Mouse (Mus musculus): Measurements from ENCODE around the gene Parp8.

DNA sequence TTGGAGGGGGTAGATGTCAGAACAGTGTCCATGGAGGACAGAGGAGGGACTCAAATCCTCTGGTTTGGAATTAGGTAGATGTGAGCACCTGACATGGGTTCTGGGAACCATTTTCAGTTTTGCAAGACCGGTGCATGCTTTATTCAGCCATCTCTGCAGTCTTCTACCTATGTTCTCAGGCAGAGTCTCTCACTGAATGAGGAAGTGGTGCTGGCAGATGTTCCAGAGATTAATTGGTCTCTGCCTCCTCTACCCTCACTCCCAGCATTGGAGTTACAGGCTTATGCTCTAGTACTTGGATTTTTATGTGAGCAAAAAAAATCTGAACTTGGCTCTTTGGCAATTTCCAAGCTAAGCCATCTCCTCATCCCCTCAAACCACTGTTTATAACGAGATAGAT, 17.8 kb downstream of the Parp8 start:
- no peak for TF ChIP-seq POLR2A (IDR thresholded peaks at IDR 0.05; ENCODE audit: borderline replicate concordance, low read depth, low read length)
- no peak for TF ChIP-seq CTCF (IDR thresholded peaks at IDR 0.05; ENCODE audit: low read depth, low read length)
